Mouse (Mus musculus) kidney, embryonic 16.5 days (tissue): Measurements from ENCODE around the gene Slit1. TPM values are rescaled to one million over a fixed set of nuclear protein-coding genes. Genes with fewer than 3 reads are reported as not detected.

Experiments used
- ATAC-seq: fragments of 200-750 bp; cut with Nextera tagmentation; 2 replicates; pipeline ENCODE4 v1.8.0; 2017; ENCODE audit warnings: moderate TSS enrichment; ENCODE audit not compliant: low FRiP score, low TSS enrichment
- H3K27ac ChIP-seq: fragments of 300-500 bp; sonication (generic); 2 replicates; pipeline ENCODE4 v1.5.1; 2014; ENCODE audit warnings: low read length
- H3K27me3 ChIP-seq: fragments of 300-500 bp; sonication (generic); 2 replicates; pipeline ENCODE4 v1.6.1; 2014; ENCODE audit warnings: low read length, control low read depth, mixed read lengths; ENCODE audit not compliant: insufficient read depth
- H3K36me3 ChIP-seq: fragments of 300-500 bp; sonication (generic); 2 replicates; pipeline ENCODE4 v1.6.1; 2014; ENCODE audit warnings: low read length, control low read depth, mixed read lengths; ENCODE audit not compliant: insufficient read depth
- H3K4me1 ChIP-seq: fragments of 300-500 bp; sonication (generic); 2 replicates; pipeline ENCODE4 v1.6.1; 2014; ENCODE audit warnings: low read length, control low read depth, mixed read lengths; ENCODE audit not compliant: insufficient read depth
- H3K4me2 ChIP-seq: fragments of 300-500 bp; sonication (generic); replicated peaks from 2 replicates; pipeline ENCODE4 v1.6.1; 2014; ENCODE audit warnings: low read depth, low read length
- H3K4me3 ChIP-seq: fragments of 300-500 bp; sonication (generic); 2 replicates; pipeline ENCODE4 v1.5.1; 2014; ENCODE audit warnings: mild to moderate bottlenecking, low read length
- H3K9ac ChIP-seq: fragments of 300-500 bp; sonication (generic); replicated peaks from 2 replicates; pipeline ENCODE4 v1.6.1; 2014; ENCODE audit warnings: low read length
- H3K9me3 ChIP-seq: fragments of 300-500 bp; sonication (generic); 2 replicates; pipeline ENCODE4 v1.6.1; 2016; ENCODE audit warnings: low read length, control low read depth
- WGBS: fragments of 180-500 bp; shearing (Covaris S2); extraction: QIAGEN DNeasy Blood & Tissue Kit; methylation state at CpG from one replicate; pipeline ENCODE4 v1.1.7; 2014; 5-methylcytosine and 5-hydroxymethylcytosine counted together
- polyA plus RNA-seq: library from polyadenylated mRNA; unstranded; fragments of >200 nt; fragmentation: Nextera tagmentation; extraction: Ambion mirVana; gene quantifications from 2 replicates; pipeline ENCODE4 v1.2.1, GENCODE M21; 2015

Slit1 gene
- polyA plus RNA-seq, 1 experiment from 2014 or later, result 6.4 TPM

DNA sequence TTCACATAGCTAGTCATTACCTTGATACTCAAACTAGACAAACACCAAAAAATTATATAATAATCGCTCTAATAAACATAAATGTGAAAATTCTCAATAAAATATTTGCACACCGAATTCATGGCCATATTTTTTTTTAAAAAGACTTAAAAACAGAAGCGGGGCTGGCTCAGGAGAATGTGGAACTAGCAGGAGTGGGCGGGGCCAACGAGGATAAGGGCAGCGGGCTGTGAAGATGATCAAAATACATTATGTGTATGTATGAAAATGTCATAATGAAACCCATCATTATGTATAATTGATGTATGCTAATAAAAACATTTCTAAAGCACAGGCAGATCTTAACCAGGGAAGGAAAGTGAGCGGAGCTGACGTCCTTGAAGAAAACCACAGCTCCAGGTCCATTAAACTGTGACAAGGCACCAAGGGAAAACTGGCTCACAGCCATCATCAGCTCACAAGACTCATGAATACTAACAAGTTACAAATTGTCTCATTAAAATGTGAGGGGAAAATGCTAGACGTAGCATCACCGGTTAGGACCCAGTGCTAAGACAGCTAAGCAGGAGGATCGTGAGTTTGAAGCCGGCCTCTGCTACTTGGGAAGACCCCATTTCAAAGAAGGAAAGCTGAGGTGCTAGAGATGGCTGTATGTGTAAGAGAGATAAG, 33.8 kb downstream of the Slit1 start:
- Histone ChIP-seq H3K27ac (no peak overlapping the region), H3K4me2 (no peak overlapping the region), H3K9ac (no peak overlapping the region), H3K27me3 (no peaks in the 10 kb centered on the region), H3K9me3 (no peaks in the 10 kb centered on the region), H3K4me3 (no peak overlapping the region), H3K36me3 (no peaks in the 10 kb centered on the region), H3K4me1 (peaks cover 10% of the 10 kb centered on the region; the same call in 1 of the 2 replicates)
- WGBS, result 79% methylated on average over 12 of the region's 12 CpGs
- ATAC-seq, result no peak

DNA sequence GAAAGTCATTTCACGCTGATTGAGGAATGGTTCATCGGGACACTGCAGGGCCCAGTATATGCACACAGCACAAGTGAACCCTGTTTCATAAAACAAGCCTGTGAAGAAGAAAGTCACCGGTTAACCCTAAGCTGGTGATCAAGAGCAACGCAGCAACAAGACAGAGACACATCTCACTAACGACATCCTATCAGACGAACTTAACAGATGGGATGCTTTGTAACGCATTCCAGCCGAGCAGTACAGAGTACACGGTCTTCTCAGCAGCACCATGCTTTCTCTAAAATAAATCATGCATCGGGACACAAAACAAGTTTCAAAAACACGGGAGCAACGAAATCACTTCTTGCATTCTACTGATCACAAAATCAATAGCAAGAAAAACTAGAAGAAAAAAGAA, 35.6 kb downstream of the Slit1 start:
- no peaks in the 10 kb centered on the region for H3K36me3 ChIP-seq
- H3K4me2 ChIP-seq, result no peak overlapping the region
- H3K9ac ChIP-seq, result no peak overlapping the region
- no peaks in the 10 kb centered on the region for H3K9me3 ChIP-seq
- no peak overlapping the region for H3K4me3 ChIP-seq
- peaks cover 10% of the 10 kb centered on the region; the same call in 1 of the 2 replicates for H3K4me1 ChIP-seq
- 39% methylated on average over 12 of the region's 12 CpGs for WGBS
- no peaks in the 10 kb centered on the region for H3K27me3 ChIP-seq
- no peak overlapping the region for H3K27ac ChIP-seq
- ATAC-seq, result no peak

DNA sequence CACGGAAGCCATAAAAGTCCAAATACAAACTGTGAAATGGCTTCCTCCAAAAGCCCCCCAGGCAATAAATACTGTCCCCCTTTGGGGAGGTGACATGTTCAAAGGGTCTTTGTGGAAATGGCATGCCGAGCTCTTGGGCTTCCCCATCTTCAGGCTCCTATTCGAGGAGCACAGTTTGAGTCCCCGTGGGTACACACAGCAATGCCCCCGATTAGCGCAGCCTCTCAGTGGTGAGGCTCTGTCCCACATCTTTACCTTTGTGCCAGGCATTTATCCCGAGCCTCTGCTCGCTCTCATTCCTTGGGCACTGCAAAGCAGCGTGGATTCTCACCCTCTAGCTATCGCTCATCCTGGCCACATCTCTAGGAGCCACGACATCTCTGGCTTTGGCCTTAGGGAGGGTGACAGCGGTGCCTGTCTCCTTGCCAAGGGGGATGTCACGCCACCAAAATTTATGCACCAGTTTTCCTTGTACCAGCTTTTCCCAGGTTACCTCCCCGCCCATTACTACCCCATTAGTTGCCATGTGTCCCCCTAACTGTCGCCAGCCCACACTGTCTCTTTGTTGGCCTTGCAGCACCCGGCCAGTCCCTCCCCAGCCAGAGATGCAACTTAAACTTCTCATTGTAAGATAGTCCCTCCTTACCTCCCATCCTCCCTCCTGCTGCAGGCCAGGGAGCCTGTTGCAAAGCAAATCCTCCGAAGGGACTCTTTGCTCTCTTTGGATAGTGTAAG, 37.2 kb downstream of the Slit1 start:
- H3K4me1 ChIP-seq, result peaks cover 10% of the 10 kb centered on the region; the same call in 1 of the 2 replicates
- 74% methylated on average over 17 of the region's 17 CpGs for WGBS
- no peak for ATAC-seq
- no peaks in the 10 kb centered on the region for H3K9me3 ChIP-seq
- H3K27me3 ChIP-seq, result no peaks in the 10 kb centered on the region
- no peak overlapping the region for H3K9ac ChIP-seq
- H3K4me3 ChIP-seq, result no peak overlapping the region
- H3K27ac ChIP-seq, result no peak overlapping the region
- no peak overlapping the region for H3K4me2 ChIP-seq
- H3K36me3 ChIP-seq, result no peaks in the 10 kb centered on the region

DNA sequence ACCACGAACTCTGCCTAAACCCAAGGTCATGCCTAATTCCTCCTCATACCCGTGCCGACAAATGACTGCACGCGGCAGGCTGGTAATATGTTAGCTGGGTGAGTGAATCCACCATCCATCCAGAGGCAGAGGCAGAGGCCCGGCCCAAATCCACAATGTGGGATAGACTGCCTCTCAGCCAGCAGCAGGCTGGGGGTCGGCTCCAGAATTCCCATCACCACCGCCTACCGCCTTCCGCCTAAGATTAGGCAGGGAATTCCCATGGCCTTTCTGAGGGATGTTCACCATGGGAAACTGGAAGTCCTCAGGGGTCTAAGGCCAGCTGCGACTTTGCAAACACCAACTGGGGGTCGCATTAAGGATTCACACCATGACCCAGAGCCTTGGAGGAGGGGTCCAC, 38.0 kb downstream of the Slit1 start:
- WGBS, result 39% methylated on average over 12 of the region's 12 CpGs
- H3K27me3 ChIP-seq, result no peaks in the 10 kb centered on the region
- ATAC-seq, result no peak
- H3K36me3 ChIP-seq, result no peaks in the 10 kb centered on the region
- H3K4me3 ChIP-seq, result no peak overlapping the region
- no peak overlapping the region for H3K9ac ChIP-seq
- H3K4me1 ChIP-seq, result peaks cover 10% of the 10 kb centered on the region; the same call in 1 of the 2 replicates
- no peak overlapping the region for H3K4me2 ChIP-seq
- H3K9me3 ChIP-seq, result no peaks in the 10 kb centered on the region
- no peak overlapping the region for H3K27ac ChIP-seq

DNA sequence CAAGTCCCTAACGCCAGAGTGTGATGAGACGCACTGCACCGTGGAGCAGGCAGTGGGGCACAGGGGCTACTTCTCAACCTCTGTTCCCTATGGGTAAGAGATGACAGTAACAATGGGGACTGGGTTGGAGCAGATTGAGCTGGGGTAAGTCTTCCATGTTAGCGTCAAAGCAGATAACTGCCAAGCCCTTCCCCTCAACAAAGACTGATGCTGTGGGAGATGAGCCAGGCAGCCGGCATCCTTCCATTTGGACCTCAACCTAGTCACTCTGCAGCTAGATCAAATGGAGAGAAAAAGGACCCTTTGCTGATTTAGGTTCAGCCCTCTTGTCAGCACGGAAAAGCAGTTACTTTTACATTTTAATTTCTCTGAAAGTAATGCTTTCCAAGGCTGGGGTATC, 40.8 kb downstream of the Slit1 start:
- H3K27ac ChIP-seq, result no peak overlapping the region
- WGBS, result 77% methylated on average over 6 of the region's 6 CpGs

DNA sequence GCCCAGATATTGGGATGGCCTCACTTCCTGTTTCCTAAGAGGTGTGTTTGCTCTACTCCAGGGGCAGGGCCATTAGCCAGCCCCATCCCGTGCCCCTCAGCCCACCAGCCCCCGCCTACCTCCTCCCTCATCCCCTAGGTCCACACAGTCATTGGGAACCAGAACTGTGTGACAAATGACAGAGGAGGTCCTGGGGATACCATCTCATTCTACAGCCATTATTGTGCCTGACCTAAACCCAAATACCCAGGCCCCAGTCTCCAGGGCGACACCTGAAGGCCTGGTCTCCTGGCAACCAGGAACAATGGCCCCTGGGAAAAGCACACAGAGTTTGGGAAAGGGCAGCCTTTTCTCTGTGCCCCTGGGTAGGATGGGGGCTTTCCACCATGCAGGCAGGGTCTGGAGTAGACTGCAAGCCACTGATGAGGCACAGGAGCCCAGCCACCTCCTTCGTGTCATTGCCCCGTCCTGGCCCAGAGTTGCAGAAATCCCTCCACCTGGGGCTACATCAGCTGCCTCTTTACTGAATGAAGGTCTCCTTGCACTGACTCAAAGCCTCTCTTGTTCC, 44.5 kb downstream of the Slit1 start:
- no peak for ATAC-seq
- 71% methylated on average over 5 of the region's 5 CpGs for WGBS

More for the DNA sequence above, 40.8 kb downstream of the Slit1 start:
- ATAC-seq, result no peak
- H3K27me3 ChIP-seq, result no peaks in the 10 kb centered on the region
- no peaks in the 10 kb centered on the region for H3K36me3 ChIP-seq
- no peak overlapping the region for H3K4me2 ChIP-seq
- no peak overlapping the region for H3K9ac ChIP-seq
- no peaks in the 10 kb centered on the region for H3K9me3 ChIP-seq
- peaks cover 11% of the 10 kb centered on the region; the same call in 1 of the 2 replicates for H3K4me1 ChIP-seq
- no peak overlapping the region for H3K4me3 ChIP-seq

DNA sequence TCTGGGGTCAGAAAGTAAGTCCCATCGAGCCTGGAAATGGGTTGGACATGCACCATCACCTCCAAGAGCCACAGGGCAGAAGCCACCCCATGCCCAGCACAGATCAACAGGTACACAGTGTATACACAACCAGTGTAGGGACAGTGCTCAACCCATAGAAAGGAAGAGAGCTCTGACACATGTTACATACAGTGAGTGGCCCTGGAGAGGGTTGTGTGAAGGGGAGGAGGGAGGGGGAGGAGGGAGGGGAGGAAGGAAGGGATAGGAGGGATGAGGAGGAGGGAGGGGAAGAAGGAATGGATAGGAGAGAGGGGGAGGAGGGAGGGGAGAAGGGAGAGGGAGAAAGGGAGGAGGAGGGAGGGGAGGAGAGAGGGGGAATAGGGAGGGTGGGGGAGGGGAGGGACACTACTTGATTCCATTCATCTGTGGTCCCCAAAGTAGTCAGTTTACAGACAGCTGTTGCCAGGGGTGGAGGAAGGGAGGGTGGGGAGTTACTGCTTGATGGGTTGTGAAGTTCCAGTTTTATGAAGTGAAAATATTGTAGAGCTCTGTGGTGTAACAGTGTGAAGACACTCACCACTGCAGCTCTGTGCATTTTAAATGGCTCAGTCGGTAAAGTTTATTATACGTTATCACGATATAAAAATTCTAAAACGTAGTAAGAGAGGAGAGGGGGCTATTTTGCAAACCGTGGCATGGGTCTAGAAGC, 45.5 kb downstream of the Slit1 start:
- 58% methylated on average over 6 of the region's 6 CpGs for WGBS
- no peaks in the 10 kb centered on the region for H3K36me3 ChIP-seq
- H3K27me3 ChIP-seq, result no peaks in the 10 kb centered on the region
- H3K4me2 ChIP-seq, result no peak overlapping the region
- H3K4me3 ChIP-seq, result no peak overlapping the region
- H3K4me1 ChIP-seq, result peaks cover 3% of the 10 kb centered on the region; the same call in 1 of the 2 replicates
- peak; percentile 77 for ATAC-seq
- no peak overlapping the region for H3K27ac ChIP-seq
- H3K9me3 ChIP-seq, result no peaks in the 10 kb centered on the region
- no peak overlapping the region for H3K9ac ChIP-seq

More for the DNA sequence above, 44.5 kb downstream of the Slit1 start:
- no peaks in the 10 kb centered on the region for H3K36me3 ChIP-seq
- no peak overlapping the region for H3K4me2 ChIP-seq
- no peak overlapping the region for H3K27ac ChIP-seq
- no peaks in the 10 kb centered on the region for H3K9me3 ChIP-seq
- H3K9ac ChIP-seq, result no peak overlapping the region
- no peaks in the 10 kb centered on the region for H3K27me3 ChIP-seq
- H3K4me3 ChIP-seq, result no peak overlapping the region
- peaks cover 3% of the 10 kb centered on the region; the same call in 1 of the 2 replicates for H3K4me1 ChIP-seq

DNA sequence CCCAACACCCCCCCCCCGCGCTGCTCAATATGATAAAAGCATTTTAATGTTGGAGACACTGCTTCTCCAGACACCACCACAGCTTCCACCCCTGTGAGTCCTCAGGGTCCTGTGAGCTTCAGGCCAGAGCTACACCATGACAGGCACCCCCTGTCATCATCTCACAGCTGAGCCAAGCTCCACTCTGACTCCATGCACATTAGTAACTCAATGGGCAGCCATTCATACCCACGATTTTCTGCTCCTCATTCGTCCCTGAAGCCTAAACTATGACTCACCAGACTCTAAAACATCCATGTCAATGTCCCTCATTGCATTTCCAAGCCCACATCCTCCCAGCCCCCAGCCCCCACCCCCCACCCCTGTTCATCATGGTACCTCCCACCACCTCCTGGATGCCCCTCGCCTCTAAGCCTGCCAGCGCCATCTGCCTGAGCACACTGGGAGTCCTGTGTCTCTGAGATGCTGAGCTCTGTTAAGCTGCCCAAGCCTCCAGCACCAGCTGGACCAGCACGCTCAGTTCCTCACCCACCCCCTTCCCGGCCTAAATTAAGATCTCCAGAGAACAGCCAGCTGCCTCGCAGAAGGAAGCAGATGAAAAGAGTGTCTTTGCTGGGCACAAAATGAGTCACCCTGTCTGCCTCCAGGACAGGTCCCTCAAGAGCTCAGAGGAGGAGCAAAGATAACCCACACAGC, 46.2 kb downstream of the Slit1 start:
- Histone ChIP-seq H3K4me2 (no peak overlapping the region), H3K9me3 (no peaks in the 10 kb centered on the region), H3K27me3 (no peaks in the 10 kb centered on the region), H3K4me1 (peaks cover 3% of the 10 kb centered on the region; the same call in 1 of the 2 replicates), H3K27ac (no peak overlapping the region), H3K4me3 (no peak overlapping the region), H3K36me3 (no peaks in the 10 kb centered on the region), H3K9ac (no peak overlapping the region)
- peak; percentile 31; the same call in 1 of the 2 replicates for ATAC-seq
- WGBS, result 44% methylated on average over 9 of the region's 9 CpGs

DNA sequence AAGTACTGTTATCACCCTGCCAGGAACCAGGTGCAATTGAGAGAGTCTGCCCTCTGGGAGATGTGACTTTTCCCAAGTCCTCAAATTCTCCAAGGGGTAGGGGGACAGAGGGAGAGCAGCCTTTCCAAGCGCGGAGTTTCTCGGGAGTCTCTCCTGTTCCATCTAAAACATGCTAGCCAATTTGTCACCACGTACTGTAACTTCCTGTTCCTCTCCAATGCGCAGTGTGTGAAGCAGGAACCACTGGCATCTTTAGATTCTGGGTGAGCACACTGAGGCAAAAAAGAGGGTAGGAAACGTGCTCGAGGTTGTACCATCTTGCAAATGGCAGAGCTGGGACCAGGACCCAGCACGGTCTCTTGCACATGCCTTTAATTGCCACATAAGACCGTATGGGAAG, 47.0 kb downstream of the Slit1 start:
- WGBS, result 91% methylated on average over 9 of the region's 9 CpGs

More for the DNA sequence above, 47.0 kb downstream of the Slit1 start:
- Histone ChIP-seq H3K9me3 (no peaks in the 10 kb centered on the region), H3K4me3 (no peak overlapping the region), H3K27me3 (no peaks in the 10 kb centered on the region), H3K27ac (no peak overlapping the region), H3K4me1 (peaks cover 3% of the 10 kb centered on the region; the same call in 1 of the 2 replicates), H3K4me2 (no peak overlapping the region), H3K9ac (no peak overlapping the region), H3K36me3 (no peaks in the 10 kb centered on the region)
- ATAC-seq, result no peak
